Mouse (Mus musculus): ENCODE results near the gene Pak2.

GRCm38 (mm10) chr16:31980946-31981345 lies 98.2 kb downstream of the Pak2 start:
- TF ChIP-seq CTCF (IDR thresholded peaks at IDR 0.05; ENCODE audit: borderline replicate concordance, insufficient read depth, low read depth, low read length): no peak
- no peak for TF ChIP-seq POLR2A (IDR thresholded peaks at IDR 0.05; ENCODE audit: borderline replicate concordance, insufficient read depth, low read length)

All from cerebellum, adult 2 months (tissue).